Mouse (Mus musculus) cerebellum, postnatal 25 days (tissue): ENCODE data around the gene Ankrd49.

Source experiments
- DNase-seq, 2 experiments: peaks; one replicate each; pipeline ENCODE4 v3.0.0; 2021; ENCODE audit warnings: mixed read lengths in 2 of 2

The Ankrd49 gene

GRCm38 (mm10) chr9:14784039-14785002 is at the start of gene Ankrd49, which contains the start of gene Mre11a:
TSS of gene Ankrd49 (minus strand) at chr9:14784856.
TSS of gene Mre11a (plus strand) at chr9:14784654.
- peak; percentile 91 to 92 for DNase-seq

- DNase-seq = no peak
Observed at GRCm38 (mm10) chr9:14832046-14832445, 47.4 kb upstream of the Ankrd49 start.

GRCm38 (mm10) chr9:14827875-14828274 is 43.2 kb upstream of the Ankrd49 start:
- DNase-seq = no peak

GRCm38 (mm10) chr9:14824840-14825239 is 40.2 kb upstream of the Ankrd49 start:
- no peak for DNase-seq

- DNase-seq = no peak
Observed at GRCm38 (mm10) chr9:14821396-14821795, 36.7 kb upstream of the Ankrd49 start.

GRCm38 (mm10) chr9:14810111-14810510 is 25.5 kb upstream of the Ankrd49 start:
- no peak for DNase-seq

- no peak for DNase-seq
Observed at GRCm38 (mm10) chr9:14806786-14807185, 22.1 kb upstream of the Ankrd49 start.

- no peak for DNase-seq
Observed at GRCm38 (mm10) chr9:14805714-14806113, 21.1 kb upstream of the Ankrd49 start.

- no peak for DNase-seq
Observed at GRCm38 (mm10) chr9:14787356-14787755, 2.7 kb upstream of the Ankrd49 start.

- no peak for DNase-seq
Observed at GRCm38 (mm10) chr9:14778341-14778740, 6.3 kb downstream of the Ankrd49 start.

GRCm38 (mm10) chr9:14773813-14774212 is 10.8 kb downstream of the Ankrd49 start:
- peak in 1 of 2 experiments; percentile 6 for DNase-seq

- DNase-seq = no peak
Observed at GRCm38 (mm10) chr9:14772074-14772473, 12.6 kb downstream of the Ankrd49 start.

GRCm38 (mm10) chr9:14770803-14771471 is 13.7 kb downstream of the Ankrd49 start, which contains the start of gene 1700012B09Rik:
TSS of gene 1700012B09Rik (minus strand) at chr9:14771030.
- peak in 1 of 2 experiments; percentile 9 for DNase-seq

- DNase-seq = no peak
Observed at GRCm38 (mm10) chr9:14769811-14770210, 14.8 kb downstream of the Ankrd49 start.

GRCm38 (mm10) chr9:14764765-14765164 is 19.9 kb downstream of the Ankrd49 start:
- DNase-seq = peak; percentile 24 to 60

GRCm38 (mm10) chr9:14759261-14759660 is 25.4 kb downstream of the Ankrd49 start:
- DNase-seq = no peak

- DNase-seq = no peak
Observed at GRCm38 (mm10) chr9:14758590-14758989, 26.1 kb downstream of the Ankrd49 start.

- DNase-seq = no peak
Observed at GRCm38 (mm10) chr9:14754469-14754868, 30.2 kb downstream of the Ankrd49 start.

GRCm38 (mm10) chr9:14753947-14754346 is 30.7 kb downstream of the Ankrd49 start:
- DNase-seq = no peak

- peak; percentile 10 to 20 for DNase-seq
Observed at GRCm38 (mm10) chr9:14752001-14752522, 32.6 kb downstream of the Ankrd49 start, which contains the start of gene Fut4. TSS of gene Fut4 (minus strand) at chr9:14752393.

GRCm38 (mm10) chr9:14751503-14752000 is 33.1 kb downstream of the Ankrd49 start:
- no peak for DNase-seq

- DNase-seq = peak in 1 of 2 experiments; percentile 7
Observed at GRCm38 (mm10) chr9:14750901-14751502, 33.7 kb downstream of the Ankrd49 start.
